Mouse (Mus musculus) cerebellum, adult 2 months (tissue): Measurements from ENCODE around the gene Ralb.

ENCODE experiments used
- CTCF ChIP-seq: fragments of 200-500 bp; IDR thresholded peaks from 2 replicates; pipeline ENCODE4 v1.5.1; 2011; ENCODE audit warnings: low read depth, mild to moderate bottlenecking, control low read depth, low read length, moderate library complexity, borderline replicate concordance; ENCODE audit not compliant: insufficient read depth
- POLR2A ChIP-seq: fragments of 200-500 bp; IDR thresholded peaks from 2 replicates; pipeline ENCODE4 v1.6.1; 2011; ENCODE audit warnings: low read length, control low read depth, borderline replicate concordance; ENCODE audit not compliant: insufficient read depth

- no peak for TF ChIP-seq POLR2A
- TF ChIP-seq CTCF = no peak
Observed at GRCm38 (mm10) chr1:119457528-119457855, 47.1 kb downstream of the Ralb start.
